Mouse (Mus musculus) heart, adult 18-20 months (tissue): ENCODE results near the gene Pdp2. TPM values are rescaled to one million over a fixed set of nuclear protein-coding genes. Genes with fewer than 3 reads are reported as not detected.
A peak's percentile ranks its signal among the peaks of the same experiment; 100 is the strongest.
"Not testable (repeated sequence)": the region's sequence is repeated elsewhere in the genome, so short reads cannot be mapped to it uniquely, and the experiment has no call there.

Experiments used
- DNase-seq, 2 experiments: peaks; one replicate each; pipeline ENCODE4 v3.0.0; 2021 to 2022; ENCODE audit warnings: mixed read lengths in 1 of 2
- total RNA-seq, 2 experiments: library from RNA; stranded (reverse); gene quantifications; 2 replicates each; pipeline ENCODE4 v1.2.3; 2021

Gene Pdp2
- total RNA-seq, 2 experiments from 2014 or later = 18.1 to 22.5 TPM

GRCm38 (mm10) chr8:104631975-104632374 is 40.7 kb downstream of the Pdp2 start:
- peak; percentile 59 to 64 for DNase-seq

DNA sequence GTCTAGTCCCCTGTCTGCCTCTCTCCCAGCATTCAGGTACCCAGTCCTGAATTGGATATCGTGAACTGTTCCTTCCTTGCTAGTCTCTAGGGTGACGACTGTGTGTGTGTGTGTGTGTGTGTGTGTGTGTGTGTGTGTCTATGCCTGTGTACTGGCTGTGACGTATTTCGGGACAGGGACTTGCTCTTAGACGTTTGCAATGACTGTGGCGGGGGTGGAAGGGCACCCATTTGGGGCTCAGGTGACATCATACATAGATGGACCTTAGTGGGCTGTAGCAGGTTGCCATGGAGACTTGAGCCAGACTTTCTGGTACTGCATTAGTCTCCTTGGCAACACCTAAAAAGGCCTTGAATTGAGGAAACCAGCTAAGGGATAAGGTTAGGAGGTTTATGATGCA is 41.2 kb downstream of the Pdp2 start:
- DNase-seq = no peak

DNA sequence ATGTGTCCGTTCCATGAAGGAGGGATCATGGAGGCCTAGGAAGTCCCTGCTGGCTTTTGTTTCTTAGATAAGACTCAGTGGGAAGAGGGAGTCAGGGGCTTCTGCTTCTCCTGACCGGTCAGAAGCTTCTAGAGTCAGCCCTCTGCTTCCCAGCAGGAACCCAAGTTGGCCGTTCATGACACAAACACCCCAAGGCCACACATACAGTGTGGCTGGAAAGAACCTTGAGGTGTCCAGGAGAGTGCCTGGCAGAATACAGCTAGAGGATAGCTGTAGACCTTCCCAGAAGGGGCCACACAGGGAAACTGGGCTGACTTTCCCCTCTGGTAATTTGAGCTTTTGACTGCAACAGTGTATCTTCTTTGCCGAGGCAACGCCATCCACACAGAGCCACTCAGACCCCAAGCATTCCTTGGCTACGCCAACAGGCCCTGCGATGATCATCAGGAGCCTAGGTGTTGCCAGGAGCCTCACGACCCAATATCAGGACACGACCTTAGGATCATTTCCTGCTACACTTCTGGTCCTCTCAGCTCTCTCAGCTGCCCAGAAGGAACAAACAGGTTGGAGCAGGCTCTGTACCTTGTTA is 42.0 kb downstream of the Pdp2 start:
- peak; percentile 39 to 44 for DNase-seq

DNA sequence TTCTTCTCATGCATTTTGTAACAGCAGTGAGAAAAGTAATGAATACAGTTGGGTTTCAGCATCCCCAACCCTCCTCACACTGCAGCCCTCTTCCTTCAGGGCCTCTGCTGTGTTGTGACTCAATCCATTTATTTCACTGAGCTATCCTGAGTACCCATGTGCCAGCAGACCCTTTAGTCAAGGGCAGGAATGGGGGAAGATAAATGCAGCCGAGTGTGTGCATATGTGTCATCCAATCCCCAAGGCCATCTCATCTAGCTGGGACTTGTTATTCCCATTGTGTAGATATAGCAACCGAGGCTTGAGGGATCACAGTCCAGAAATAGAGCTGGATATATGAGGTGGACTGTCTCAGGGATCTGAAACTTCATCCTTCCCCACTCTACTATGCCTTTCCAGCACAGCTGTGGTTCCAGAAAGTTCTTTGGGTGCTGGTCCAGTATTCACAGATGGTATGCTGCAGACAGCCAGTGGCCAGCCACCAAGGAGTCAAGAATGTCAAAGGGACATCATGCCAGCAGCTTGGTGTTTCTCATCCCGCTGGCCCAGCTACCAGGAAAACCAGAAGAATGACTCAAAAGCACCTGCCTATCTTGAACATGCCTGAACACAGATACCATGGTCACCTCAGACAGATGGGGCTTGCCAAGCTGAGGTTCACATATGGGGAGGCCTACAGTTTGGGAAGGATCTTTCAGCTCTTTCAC is 43.9 kb downstream of the Pdp2 start:
- no peak for DNase-seq

- DNase-seq = peak in 1 of 2 experiments; percentile 1
Observed at GRCm38 (mm10) chr8:104638010-104638409, 46.8 kb downstream of the Pdp2 start.

- peak in 1 of 2 experiments; percentile 1 for DNase-seq
Observed at GRCm38 (mm10) chr8:104640241-104640640, 49.0 kb downstream of the Pdp2 start.

DNA sequence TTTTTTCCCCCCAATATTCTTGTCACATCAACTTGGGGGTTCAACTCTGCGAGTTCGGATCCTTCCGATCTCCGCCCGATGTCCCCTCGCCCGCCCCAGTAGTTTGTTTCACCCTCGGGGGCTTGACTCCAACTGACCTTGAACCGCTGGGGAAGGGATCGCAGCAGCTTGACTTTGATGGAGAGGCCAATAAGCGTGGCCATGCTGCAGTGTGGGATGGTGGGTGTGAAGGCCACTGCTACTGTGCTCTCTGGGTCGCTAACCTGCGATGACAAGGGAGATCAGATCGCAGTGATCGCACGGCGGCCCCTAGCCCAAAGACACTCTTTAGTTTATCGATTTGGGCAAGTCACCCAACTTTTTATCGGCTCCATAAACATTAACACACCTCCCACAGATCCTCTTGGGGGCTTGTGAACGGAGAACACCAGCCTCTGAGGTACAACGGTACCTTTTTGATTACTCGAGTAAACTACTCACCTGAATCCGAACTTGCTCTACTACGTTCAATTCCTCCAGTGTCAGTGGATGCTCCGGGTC is 49.6 kb downstream of the Pdp2 start:
- no peak for DNase-seq

GRCm38 (mm10) chr8:104641426-104642323 is 50.4 kb downstream of the Pdp2 start, which contains the start of gene Ciao2b:
Gene Ciao2b (minus strand): TSS chr8:104641965.
- DNase-seq = peak; percentile 93 to 96

DNA sequence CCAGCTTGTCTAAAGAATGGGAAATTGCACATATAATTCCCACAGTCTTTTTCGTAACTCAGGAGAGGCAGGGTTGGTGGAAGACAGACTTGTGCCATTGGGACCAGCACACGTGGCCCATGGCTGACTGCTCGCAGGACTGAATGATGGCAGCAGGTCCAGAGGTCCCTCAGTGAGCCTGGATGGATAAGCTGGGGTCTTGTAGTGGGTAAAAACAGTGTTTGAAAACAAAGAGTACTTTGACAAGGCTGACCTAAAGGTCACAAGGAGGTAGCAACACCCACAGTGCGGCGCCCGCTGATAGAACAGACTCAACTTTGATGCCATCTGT is 51.0 kb downstream of the Pdp2 start:
- no peak for DNase-seq

DNA sequence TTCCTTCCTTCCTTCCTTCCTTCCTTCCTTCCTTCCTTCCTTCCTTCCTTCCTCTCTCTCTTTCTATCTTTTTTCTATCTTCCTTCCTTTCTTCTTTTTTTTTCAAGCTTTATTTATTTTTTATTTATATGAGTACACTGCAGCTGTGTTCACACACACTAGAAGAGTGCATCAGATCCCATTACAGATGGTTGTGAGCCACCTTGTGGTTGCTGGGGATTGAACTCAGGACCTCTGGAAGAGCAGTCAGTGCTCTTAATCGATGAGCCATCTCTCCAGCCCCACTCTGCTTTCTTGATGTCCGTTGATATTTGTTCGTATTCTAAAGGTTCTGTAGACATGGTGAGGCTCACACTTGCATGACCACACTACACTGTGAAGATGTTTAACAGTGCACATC is 52.9 kb downstream of the Pdp2 start:
- DNase-seq = not testable (repeated sequence)

Other genes starting within 250 kb of the Pdp2 start
- 10 to 100 TPM; 11.3 to 12.8 TPM for gene Cmtm4, start 195.6 kb upstream of the Pdp2 start, total RNA-seq
- 10 to 100 TPM; 89.0 to 94.5 TPM for gene Dync1li2, start 148.4 kb upstream of the Pdp2 start, total RNA-seq
- not detected for gene Terb1, start 81.5 kb upstream of the Pdp2 start, total RNA-seq
- gene Nae1, start 56.8 kb upstream of the Pdp2 start, total RNA-seq = 10 to 100 TPM; 26.8 to 34.9 TPM
- gene Car7, start 56.8 kb upstream of the Pdp2 start, total RNA-seq = 1 to 10 TPM; 1.5 to 2.7 TPM
- gene Cdh16, start 32.9 kb downstream of the Pdp2 start, total RNA-seq = 1 to 10 TPM; 3.9 to 5.2 TPM
- gene Rrad, start 39.9 kb downstream of the Pdp2 start, total RNA-seq = 100 to 1,000 TPM in 1 of 2 experiments, 10 to 100 TPM in 1; 88.7 to 108 TPM
- 10 to 100 TPM; 62.2 to 66.5 TPM for gene Ciao2b, start 50.5 kb downstream of the Pdp2 start, total RNA-seq
- not detected for gene Ces2a, start 142.6 kb downstream of the Pdp2 start, total RNA-seq
- under 1 TPM; 0.22 to 0.44 TPM for gene Ces2b, start 240.1 kb downstream of the Pdp2 start, total RNA-seq